Mouse (Mus musculus) liver (tissue): Measurements from ENCODE around the gene Apopt1.

Source experiments
- DNase-seq: peaks from one replicate; pipeline ENCODE4 v3.0.0-alpha.2; 2020; ENCODE audit warnings: mixed read lengths

Apopt1 gene

DNA sequence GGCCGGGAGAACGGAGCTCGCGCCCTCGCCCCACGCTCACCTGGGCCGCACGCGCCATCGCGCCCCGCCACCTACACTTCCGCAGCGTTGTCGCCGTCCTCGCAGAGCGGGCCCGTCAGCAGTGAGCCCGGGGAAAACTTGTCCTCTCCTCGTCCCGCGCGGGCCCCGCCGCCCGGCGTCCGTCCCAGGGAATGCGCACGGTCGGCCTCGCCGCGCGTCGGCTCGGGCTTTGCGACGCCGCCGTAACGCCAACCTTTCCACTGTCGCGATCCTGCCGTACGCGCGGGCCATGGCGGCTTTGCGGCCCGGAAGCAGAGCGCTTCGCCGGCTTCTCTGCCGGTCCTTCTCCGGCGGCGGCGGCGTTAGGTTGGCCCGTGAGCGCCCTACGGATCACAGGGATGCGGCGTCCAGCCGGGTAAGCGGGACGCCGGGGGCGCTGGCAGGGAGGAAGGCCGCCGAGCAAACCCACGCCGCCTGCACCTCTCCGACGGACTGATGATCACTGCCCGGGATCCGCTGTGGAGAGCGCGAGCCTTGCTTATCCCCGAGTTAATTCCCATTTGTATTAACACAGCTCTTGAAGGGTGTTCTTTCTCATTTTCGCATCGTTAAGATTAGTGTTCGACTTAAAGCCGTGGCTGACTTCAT lies at the start of gene Apopt1, which contains the start of gene Bag5:
Gene Apopt1 (plus strand): TSS at position 258 of the 648 bp plus-strand sequence.
Gene Bag5 (minus strand): TSS at position 254 of the 648 bp plus-strand sequence.
- peak; percentile 86 for DNase-seq

DNA sequence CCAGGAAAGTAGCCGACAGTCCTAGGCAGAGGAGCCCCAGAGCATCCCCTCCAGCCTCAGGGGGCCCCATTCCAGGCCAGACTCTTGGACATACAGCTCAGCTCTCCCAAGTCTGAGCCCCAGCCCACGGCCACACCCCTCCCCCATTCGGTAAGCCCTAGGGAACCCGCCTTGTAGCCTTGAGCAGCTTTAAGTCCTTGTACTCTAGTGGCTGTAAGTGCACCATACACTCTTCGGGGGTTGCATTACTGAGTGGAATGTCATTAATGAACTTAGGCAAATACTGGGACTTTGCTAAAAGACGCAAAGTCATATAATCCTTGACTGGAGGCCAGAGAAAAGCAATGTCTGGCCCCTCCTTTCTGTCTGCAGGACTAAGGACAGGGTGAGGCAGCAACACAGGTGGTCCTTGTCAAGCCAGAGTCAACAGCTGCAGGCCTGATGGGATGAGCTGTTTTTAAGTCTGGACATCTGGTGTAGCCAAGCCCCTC lies 48.9 kb upstream of the Apopt1 start:
- DNase-seq: no peak

DNA sequence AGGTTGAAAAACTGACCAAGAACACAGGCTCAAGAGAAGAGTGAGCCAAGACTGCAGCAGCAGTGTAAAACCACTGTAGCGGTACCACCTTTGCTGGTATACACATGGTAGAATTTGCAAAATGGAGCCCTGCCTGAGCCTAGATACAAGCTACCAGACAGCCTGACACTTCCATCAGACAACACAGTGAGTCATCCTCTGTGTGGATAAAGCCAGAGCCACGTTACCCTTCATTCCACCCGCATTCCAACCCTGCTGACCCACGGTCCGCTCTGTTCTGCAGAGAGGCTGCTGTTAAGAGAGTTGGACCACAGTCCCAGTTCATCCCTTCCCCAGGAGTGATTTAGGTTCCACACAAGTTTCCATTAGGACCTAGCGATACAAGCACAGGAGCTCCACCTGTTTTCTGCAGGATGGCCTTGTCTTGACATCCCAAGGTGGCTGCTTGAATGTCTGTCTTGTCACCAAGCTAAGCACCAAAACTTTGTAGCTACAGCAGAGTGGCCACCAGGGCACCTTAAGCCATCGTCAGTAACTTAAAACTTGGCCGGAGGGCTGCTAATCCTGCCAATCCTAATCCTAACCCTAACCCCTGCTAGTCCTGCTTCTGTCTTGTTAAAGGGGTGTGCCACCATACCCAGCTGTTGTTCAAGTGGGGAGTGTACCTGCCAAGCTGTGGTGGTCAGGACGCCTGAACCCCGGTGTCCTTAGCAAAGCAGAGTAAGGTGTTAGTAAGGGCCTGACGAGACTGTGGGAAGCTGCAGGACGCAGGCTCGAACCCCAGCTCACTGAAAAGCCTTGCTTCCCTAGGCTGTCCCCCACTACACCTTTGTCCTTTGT lies 47.8 kb upstream of the Apopt1 start:
- DNase-seq: no peak

DNA sequence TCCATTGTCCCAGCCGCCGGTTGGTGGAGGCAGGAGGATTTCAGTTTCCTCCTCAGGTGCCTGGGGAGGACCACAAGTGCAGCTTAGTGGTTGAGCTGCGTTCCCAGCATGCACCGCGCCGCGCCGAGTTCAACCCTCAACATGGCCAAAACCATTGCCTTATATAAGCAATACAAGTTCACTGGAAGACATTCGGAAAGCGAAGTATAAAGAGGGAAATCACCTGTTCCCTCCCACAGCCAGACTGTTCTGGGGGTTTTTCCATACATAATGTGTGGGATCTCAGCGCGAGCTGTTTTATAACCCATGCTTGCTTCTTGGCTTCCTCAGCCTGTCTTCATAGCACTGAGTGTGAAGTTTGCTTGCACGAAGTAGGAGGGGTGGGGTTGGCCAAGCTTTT lies 46.7 kb upstream of the Apopt1 start:
- no peak for DNase-seq

DNA sequence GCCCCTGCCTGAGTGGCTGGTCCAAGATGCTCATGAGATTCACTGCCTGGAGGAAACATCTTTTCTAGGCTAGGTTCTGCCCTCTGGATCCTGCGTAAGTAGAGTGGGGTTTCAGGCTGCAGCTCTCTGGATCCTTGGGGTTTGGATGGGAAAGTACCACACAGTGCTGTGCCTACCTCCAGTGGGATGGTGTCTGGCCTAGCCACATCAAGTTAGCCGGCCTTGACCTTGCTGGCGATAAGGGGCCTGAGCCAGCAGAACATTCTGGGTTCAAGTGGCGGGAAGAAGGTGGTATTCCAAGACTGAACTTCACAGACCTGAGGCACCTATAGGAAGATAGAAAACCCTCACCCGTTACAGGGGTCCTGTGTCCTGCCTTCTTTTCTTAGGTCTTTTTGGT lies 45.6 kb upstream of the Apopt1 start:
- DNase-seq: no peak

DNA sequence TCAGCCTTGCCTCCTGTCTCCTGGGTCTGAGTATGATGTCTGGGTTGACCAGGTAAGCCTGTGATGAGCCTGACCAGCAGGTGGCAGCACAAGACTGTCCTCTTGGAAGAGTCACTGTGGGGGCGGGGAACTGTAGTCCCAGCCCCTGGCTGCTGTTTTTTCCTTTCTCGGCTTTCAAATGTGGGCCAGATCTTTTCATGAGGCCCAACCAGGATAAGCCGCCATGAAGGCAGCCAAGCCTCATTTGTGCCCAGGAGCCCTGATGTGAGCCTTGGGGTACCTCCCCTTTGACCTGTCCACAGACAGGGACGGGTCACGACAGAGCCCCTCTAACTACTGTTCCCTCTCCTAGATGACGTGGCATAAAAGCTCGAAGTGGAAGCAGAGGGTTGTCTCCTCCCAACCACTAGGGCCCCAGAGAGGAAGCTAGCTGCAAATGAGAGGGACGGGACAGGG lies 44.6 kb upstream of the Apopt1 start:
- DNase-seq: peak; percentile 93

DNA sequence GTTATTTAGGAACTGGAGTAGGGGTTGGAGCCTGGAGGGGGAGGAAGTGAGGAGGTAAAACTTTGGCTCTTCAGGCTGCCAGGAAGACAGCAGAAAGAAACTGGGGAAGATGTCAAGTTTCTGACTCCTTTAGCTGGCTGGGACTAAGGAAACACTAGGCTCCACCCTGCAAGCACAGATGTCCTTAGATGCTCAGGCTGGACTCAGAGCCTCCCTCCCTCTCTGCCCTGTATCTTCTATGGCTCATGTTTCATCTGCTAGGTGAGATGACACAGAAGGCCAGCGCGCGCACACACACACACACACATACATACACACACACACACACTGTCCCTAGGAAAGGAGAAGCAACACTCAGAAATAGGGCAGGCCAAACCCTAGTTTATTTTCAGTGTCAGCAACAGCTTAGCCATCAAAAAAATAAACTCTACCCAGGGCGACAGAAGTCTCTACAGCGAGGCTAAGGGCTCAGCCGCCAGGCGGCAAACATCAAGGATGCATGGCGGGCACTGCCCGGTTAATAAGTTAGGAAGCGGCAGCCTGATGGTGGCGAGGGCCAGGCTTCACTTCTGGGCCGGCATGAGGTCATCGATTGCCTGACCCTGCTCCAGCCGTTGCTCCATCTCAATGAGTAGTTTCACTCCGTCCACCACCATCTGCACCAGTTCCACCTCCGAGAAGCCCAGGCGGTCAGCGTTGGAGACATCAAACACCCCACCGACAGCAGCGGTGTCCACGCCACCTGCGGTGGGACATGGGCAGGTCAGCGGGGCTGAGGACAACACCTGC lies 43.9 kb upstream of the Apopt1 start:
- DNase-seq: no peak

DNA sequence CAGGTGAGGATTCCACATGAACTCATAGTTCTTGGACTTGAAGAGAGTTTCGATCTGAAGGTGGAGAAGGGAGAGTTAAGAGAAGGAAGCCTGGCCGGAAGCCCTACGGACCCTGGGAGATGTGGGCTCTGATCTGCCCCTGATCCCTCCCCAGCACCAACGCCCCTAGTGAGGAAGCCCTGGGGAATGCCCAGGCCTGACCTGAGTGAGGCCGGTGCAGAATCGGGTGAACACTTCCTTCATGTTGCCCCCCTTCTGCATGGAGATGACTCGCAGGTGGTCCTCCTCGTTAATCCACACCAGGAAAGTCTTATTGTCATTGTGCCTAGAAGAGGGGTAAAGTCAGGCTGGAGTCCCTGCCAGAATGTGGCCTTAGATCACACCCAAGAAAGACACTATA lies 43.1 kb upstream of the Apopt1 start:
- no peak for DNase-seq

DNA sequence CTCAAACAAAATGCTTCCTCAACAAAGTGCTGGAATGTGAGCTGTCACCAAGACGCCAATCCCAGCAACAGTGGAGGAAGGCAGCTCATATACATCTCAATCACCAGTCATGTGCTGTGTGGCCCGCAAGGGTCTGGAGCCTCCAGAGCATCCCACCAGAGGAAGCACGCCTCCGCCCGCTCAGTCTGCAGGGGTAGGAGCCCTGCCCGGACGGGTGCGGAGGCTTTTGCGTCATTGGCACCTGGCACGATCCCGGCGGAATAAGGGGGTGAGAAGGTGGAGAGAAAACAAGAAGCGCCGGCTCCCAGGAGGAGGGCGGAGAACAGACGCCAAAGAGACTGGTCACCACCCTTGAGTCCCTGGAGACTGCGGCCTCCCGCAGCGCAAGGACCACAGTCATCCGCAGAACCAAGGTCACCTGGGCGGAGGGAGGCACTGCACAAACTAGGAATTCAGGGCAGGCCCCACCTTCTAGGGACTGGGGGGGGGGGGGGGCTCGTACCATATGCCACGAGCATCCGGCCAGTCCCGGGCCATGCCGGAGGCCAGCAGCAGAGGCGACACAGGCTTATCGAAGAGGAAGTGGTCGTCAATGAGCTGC lies 42.6 kb upstream of the Apopt1 start:
- no peak for DNase-seq

DNA sequence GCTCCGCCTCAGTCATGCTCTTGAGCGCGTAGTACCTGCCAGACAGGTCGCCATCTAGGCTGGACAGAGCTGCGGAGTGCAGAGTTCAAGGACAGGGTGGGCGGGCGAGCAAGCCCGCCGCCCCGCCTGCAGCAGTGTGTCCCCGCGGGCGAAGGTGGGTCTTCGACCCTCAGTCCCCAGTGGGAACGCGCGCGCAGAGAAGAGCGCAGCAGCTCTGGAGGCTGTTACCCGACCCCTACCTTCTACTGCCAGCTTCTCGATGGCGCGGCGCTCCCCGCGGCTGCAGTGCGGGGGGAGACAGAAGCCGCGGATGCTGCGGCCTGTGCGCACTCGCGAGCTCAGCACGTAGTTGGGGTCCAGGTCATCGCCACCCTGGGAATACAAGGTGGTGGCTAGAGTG lies 42.1 kb upstream of the Apopt1 start:
- no peak for DNase-seq

DNA sequence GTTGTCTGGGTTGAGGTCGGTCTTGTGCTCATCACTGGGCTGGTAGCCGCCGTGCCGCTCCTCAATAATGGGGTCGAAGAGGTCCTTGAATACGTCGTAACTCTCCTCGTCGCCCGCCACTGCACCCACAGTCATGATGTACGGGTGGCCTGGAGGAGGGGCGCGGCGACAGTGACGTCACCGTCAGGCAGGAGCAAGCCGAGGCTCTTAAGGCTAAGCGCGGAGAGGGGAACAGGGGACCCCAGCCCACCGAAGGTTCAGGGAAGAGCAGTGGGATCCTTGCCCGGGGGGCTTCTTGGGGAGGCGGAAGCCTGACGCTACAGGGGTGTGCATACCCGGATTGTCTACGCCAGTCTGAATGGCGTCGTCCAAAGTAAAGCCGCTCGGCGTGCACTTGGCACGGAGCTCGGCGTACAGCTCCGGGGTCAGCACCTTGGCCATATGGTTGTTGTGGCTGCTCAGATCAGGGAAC lies 41.6 kb upstream of the Apopt1 start:
- no peak for DNase-seq

DNA sequence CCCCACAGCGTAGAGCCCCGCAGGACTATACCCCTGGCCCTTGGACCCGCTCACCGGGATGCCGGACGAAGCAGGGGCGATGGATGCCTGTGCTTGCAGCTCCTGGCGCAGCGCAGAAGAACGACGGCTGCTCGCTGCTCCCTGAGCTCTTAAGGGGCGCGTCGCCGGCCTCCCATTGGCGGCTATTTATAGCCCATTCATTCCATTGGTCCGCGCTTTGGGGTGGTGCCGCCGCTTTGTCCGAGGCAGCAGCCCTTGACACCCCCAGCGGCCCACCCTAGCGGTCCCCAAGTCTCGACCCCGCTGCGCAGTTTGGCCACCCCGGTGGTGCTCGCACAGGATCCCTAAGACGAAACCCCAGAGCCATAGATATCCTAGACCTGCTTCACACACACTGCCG lies 40.9 kb upstream of the Apopt1 start, which contains the start of gene Ckb:
Gene Ckb (minus strand): TSS at position 163 of the 400 bp plus-strand sequence.
- peak; percentile 58 for DNase-seq

DNA sequence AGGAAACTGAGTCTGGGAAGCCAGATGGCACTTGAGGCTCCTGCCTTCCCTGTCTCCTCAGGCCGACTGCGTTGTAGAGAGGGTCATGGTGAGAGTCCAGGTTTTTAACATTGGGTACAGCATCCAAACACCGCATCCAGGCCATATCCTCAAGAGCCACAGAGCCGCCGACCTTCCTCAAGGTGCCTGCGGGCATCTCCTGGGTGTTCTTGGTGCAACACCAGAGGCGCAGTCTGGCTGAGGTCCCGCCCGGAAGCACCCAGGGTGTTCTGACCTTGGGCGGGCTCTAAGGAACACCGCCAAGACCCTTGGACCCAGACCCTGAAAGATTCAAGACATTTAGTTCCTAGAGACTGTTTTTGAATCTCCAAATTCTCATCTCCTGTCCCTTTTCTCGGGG lies 40.5 kb upstream of the Apopt1 start:
- DNase-seq: no peak

DNA sequence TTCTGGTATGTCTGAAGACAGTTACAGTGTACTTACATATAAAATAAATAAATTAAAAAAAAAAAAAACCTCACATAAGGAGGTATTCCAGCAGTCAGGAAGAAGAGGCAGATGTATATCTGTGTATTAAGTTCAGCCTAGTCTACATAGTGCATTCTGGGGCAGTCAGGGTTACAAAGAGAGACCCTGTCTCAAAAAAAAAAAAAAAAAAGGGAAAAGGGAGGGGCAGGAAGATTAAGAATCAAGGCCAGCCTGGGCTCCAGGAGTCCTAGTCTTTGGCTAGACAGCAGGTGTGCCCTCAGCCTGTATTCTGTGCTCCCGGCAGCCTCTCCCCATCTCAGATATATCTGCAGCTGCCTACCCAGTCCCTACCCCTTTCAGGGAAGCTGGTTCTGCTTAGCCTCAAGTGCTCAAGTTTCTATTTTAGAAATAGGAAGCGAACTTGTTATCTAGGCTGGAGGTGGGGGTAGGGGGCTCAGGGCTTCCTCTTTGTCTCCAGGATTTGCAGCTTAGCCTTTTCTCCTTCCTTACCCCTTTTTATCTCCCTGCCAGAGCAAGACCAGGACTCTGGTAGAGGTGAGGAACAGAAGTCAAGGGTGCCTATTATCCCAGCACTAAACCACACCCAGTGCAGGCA lies 38.1 kb upstream of the Apopt1 start:
- DNase-seq: no peak

DNA sequence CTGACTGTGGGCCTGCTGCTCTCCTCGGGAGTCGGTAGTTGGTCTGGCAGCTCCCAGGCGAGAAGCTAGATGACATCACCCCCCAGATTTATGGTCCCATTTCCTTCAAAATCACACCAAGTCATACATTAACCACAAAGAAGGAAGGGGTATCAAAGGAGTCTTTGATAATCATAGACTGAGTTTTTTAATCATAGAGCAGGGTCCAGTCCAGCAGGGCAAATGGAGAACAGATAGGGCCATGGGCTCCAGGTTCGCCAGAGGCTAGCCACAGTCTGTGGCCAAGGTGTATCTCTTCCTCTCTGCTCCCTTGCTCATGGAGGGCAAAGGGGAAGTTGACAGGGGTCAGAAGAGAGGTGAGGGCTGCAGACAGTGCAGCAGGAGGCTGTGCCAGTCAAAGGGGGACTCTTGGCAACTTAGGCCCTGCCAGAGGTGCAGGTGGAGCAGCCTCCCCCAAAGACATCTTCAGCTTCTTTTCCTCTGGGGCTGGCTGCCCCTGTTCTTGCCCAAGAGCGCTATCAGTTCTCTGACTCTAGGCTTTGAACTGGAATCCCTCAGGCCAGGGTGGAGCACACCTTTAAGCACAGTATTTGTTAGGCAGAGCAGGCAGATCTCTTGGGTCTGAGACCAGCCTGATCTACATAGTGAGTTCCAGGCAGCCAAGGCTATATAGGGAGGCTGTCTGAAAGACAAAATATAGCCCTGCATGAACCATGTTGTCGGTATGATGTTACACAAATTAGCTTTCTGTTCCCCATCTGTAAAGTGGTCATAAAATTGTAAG lies 37.1 kb upstream of the Apopt1 start:
- no peak for DNase-seq

DNA sequence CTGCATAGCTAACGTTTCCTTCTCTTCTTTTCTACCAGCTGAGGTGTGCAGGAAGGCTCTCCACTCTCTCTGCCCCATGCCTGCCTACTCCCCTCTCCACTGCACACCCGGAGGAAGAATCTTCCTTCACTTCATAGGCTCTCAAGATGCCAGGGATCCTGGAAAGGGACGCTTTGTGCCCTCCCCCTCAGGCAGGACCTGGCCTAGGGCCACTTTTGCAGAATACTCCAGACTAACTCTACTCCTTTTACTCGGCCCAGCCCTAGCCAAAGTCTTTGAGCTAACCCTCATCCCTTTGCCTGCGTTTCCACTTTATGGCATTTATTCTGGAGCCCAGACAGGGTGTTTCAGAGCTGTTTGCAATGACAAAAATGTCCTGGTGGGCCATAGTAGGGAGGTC lies 35.6 kb upstream of the Apopt1 start:
- DNase-seq: no peak

DNA sequence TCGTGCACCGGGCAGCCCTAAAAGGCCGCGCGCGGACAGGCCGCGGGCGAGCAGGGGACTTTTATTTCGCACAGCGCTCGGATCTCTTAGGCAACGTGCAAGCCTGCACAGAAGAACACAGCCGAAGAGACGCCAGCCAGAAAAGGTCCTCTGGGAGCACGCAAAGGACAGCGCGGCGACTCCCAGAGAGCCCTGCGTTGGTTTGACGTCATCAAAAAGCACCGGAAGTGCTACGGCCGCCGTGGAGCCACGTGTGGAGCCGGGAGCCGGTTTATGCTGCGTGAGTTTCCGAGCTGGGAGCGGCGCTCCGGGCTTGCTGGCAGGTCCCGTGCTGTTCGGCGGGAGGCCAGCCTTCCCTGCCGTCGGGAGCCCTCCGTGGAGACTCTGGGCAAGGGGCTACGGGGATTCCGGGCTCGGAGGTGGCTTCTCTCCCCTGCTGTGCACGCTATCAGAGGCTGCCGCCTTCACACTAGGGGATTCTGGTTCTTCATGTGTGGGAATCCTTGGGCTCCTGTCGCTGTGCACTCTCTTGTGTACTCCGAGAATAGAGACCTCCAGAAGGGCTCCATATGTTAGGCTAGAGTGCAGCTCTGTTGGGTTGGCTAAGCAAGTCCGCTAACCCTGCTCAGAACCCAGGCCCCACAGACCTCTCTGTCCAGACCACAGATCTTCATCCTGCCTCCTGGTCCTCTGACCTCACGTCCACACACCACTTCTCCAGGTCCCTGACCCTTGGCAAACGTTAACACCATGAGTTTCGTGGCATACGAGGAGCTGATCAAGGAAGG lies 35.0 kb upstream of the Apopt1 start, which contains the start of gene Trmt61a:
Gene Trmt61a (plus strand): TSS at position 224 of the 788 bp plus-strand sequence.
- DNase-seq: peak; percentile 88

DNA sequence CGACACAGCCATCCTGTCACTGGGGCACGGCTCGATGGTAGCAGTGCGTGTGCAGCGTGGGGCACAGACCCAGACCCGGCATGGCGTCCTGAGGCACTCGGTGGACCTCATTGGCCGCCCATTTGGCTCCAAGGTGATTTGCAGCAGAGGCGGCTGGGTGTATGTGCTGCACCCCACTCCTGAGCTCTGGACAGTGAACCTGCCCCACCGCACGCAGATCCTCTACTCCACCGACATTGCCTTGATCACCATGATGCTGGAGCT lies 34.5 kb upstream of the Apopt1 start:
- DNase-seq: no peak

DNA sequence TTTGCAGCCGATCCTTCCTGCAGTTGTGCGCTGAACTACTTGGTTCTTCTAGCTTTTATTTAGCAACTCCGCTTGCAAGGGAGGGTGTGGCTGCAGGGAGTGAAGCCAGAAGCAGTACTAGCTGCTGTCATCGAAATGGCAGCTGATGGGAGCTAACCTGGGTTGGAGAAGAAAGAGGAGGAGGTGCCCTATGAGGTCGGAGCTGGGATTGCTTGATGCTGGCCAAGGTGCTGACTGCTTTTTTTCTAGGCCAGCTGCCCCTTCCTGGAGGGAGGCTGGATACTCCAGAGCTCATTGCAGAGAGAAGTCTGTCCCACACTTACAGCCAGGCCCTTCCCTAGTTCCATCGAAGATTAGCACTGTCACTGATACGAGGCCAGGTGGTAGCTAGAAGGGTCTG lies 34.1 kb upstream of the Apopt1 start:
- DNase-seq: no peak

DNA sequence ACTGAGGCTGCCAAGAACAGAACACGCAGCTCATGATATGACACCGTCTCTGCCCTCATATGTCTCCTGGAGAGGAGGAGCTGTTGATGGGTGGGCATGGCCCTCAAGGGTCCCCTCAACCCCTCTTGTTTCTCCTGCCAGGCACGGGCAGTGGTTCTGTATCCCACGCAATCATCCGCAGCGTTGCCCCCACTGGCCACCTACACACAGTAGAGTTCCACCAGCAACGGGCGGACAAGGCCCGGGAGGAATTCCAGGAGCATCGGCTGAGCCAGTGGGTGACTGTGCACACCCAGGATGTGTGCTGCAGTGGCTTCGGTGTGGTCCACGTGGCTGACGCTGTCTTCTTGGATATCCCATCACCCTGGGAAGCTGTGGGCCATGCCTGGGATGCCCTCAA lies 32.4 kb upstream of the Apopt1 start:
- no peak for DNase-seq

DNA sequence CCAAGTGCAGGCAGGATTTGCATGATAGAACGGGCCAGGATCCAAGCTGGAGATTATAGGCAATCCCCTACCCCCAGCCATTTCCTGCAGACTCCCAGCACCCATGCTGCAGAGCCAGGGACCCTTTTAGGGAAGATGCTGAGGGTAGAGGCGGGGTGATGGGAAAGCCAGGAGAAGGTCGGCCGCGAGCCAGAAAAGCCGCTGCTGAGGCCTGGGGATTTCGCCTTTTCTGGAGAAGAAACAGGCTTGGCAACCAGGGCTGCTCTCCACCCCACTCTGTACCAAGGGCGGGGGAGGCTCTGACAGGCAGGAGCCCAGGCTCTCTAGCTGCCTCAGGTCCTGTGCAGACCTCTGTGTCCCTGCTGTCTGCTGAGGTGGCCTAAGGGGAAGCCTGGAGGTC lies 31.8 kb upstream of the Apopt1 start:
- DNase-seq: no peak
